Mouse (Mus musculus): Measurements from ENCODE around the gene Brsk1.

DNA sequence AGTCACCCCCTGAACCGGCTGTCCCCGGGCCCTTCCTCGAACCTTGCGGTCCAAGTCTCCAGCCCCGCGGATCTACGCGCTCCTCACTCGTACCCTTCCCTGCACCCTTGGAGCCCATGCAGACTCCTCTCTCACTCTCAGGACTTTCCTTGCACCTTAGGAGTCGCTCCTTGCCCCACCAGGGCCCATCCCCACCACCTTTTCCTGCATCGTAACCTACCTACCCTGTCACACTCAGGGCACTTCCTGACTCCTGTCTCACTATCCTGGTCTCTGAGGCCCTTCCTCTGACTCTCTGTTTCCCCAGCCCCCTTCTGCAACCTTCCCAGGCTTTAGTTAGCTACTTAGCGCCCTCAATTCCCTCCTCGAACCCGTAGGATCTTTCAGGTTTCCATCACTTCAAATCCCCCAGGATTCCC lies 49.9 kb downstream of the Brsk1 start:
- TF ChIP-seq CTCF (IDR thresholded peaks at IDR 0.05; ENCODE audit: insufficient read depth, low read length): no peak
- no peak for TF ChIP-seq POLR2A (IDR thresholded peaks at IDR 0.05; ENCODE audit: borderline replicate concordance, extremely low read depth, low read depth, low read length)

Measured in lung, adult 2 months (tissue).